Mouse (Mus musculus) v-Abl transformed pro-B cells (cell line): Measurements from ENCODE around the gene Olfr267.

Experiments used
- in situ Hi-C, 2 experiments: fragments of 400-800 bp; cut with MboI; formaldehyde crosslinking; loops; one replicate each; pipeline ENCODE4 v1.15.1; 2025; ENCODE audit not compliant: unreplicated experiment in 2 of 2

The Olfr267 gene

GRCm38 (mm10) chr4:58787616-58788015 lies at the start of gene Olfr267:
Olfr267 (minus strand) TSS chr4:58787716.
- in situ Hi-C loops: loop anchor here in 1 of 2 experiments (25.0 kb wide), 1 partner anchor 700 kb away; no protein-coding TSS in a partner anchor

- in situ Hi-C loops: no loop called here
Measured at GRCm38 (mm10) chr4:58832908-58833307, 45.4 kb upstream of the Olfr267 start.

GRCm38 (mm10) chr4:58825921-58826320 lies 38.4 kb upstream of the Olfr267 start:
- in situ Hi-C loops: no loop called here

- in situ Hi-C loops: loop anchor here in 1 of 2 experiments (25.0 kb wide), 1 partner anchor 699 kb away; no protein-coding TSS in a partner anchor
Measured at GRCm38 (mm10) chr4:58786659-58787058, 857 bp downstream of the Olfr267 start.

- in situ Hi-C loops: no loop called here
Measured at GRCm38 (mm10) chr4:58763417-58763816, 24.1 kb downstream of the Olfr267 start.

- in situ Hi-C loops: loop anchor here (5.0 to 25.0 kb wide), 8 partner anchors 87 to 837 kb away; partner anchors contain the start of genes D630039A03Rik (in 1 of the 2) and Lpar1 (in 1 of the 2)
Measured at GRCm38 (mm10) chr4:58749510-58749909, 38.0 kb downstream of the Olfr267 start.

- in situ Hi-C loops: loop anchor here (5.0 to 25.0 kb wide), 8 partner anchors 87 to 837 kb away; partner anchors contain the start of genes D630039A03Rik (in 1 of the 2) and Lpar1 (in 1 of the 2)
Measured at GRCm38 (mm10) chr4:58749101-58749500, 38.4 kb downstream of the Olfr267 start.

GRCm38 (mm10) chr4:58745583-58746222 lies 41.8 kb downstream of the Olfr267 start:
- in situ Hi-C loops: loop anchor here (5.0 to 25.0 kb wide), 8 partner anchors 83 to 833 kb away; partner anchors contain the start of genes D630039A03Rik (in 1 of the 2) and Lpar1 (in 1 of the 2)

- in situ Hi-C loops: loop anchor here in 1 of 2 experiments (25.0 kb wide), 1 partner anchor 825 kb away; the partner anchor contains the start of gene D630039A03Rik
Measured at GRCm38 (mm10) chr4:58736867-58737633, 50.5 kb downstream of the Olfr267 start.
